Mouse (Mus musculus): ENCODE results near the gene Slc25a33. TPM values are rescaled to one million over a fixed set of nuclear protein-coding genes. Genes with fewer than 3 reads are reported as not detected.
"Not testable (repeated sequence)": the region's sequence is repeated elsewhere in the genome, so short reads cannot be mapped to it uniquely, and the experiment has no call there.

The Slc25a33 gene
- polyA plus RNA-seq (2015; fragmentation: Nextera tagmentation; extraction: Ambion mirVana): 10.6 and 11.6 TPM in 2 replicates

- Histone ChIP-seq H3K9ac (peak within 1 kb of the TSS; percentile 61), H3K9me3 (replicated peaks) (no peaks in the 10 kb centered on the region), H3K27ac (replicated peaks) (peak within 1 kb of the TSS; percentile 61), H3K36me3 (replicated peaks) (no peaks in the 10 kb centered on the region), H3K4me2 (peak within 1 kb of the TSS; percentile 92), H3K4me1 (replicated peaks) (peaks cover 32% of the 10 kb centered on the region), H3K27me3 (peaks cover 37% of the 10 kb centered on the region), H3K4me3 (replicated peaks) (peak within 1 kb of the TSS; percentile 63)
- ATAC-seq (ENCODE audit: insufficient read depth): peak; percentile 92
- WGBS (ENCODE audit: insufficient replicate concordance): under 1% methylated on average over 51 of the region's 51 CpGs
Observed at GRCm38 (mm10) chr4:149774094-149774470, at the start of gene Slc25a33. Slc25a33 (minus strand) TSS chr4:149774277.

DNA sequence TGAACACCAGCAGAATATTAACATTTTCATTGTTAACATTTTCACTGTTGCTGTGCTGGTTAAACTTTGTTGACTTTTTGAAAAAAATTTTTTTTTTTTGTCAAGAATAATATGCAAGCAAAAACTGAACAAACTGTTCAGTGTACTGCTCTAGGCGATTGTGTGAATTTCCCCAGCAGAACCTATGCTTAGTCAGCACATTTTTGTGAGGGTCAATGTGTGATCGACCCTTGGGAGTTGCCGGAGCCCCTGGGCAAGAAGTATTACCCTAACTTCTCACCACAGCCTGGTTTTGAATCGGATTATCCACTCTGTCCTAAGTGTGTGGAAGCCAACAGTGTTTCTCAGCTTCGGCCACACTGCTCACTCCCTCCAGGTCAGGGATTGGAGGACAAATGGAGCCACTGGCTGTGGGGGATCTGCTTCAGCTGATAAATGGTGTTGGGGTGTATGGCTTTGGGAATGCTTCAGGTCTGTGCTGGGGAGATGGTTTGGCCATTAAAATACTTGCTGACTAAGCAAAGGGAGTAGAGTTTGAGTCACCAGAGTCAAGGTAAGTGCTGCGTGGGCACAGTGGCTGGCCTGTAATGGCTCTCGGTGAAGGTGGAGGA is 48.6 kb upstream of the Slc25a33 start:
- no peak overlapping the region for H3K9ac ChIP-seq
- H3K9me3 ChIP-seq (replicated peaks): no peaks in the 10 kb centered on the region
- no peaks in the 10 kb centered on the region for H3K4me1 ChIP-seq (replicated peaks)
- no peaks in the 10 kb centered on the region for H3K27me3 ChIP-seq
- H3K27ac ChIP-seq (replicated peaks): no peak overlapping the region
- no peak for ATAC-seq (ENCODE audit: insufficient read depth)
- no peaks in the 10 kb centered on the region for H3K36me3 ChIP-seq (replicated peaks)
- 49% methylated on average over 7 of the region's 7 CpGs for WGBS (ENCODE audit: insufficient replicate concordance)
- no peak overlapping the region for H3K4me3 ChIP-seq (replicated peaks)
- H3K4me2 ChIP-seq: no peak overlapping the region

DNA sequence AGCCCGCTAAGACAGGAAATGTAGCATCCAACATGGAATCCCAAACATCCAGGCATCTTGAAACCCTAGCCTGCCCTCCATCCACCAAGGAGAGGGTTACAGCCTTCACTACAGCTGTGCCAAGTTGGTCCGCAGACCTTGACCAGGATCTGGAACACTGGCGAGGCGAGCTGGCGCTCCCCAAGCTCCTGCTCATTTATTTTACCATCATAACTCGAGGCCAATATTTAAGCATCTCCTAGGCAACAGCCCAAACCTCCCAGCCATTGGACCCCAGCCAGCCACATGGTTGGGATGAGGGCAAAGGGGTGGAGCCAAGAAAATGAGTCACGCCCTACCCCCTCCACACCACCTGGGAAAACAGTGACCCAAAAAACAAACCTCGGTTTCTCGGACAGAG is 48.0 kb upstream of the Slc25a33 start:
- Histone ChIP-seq H3K36me3 (replicated peaks) (no peaks in the 10 kb centered on the region), H3K9ac (no peak overlapping the region), H3K27ac (replicated peaks) (no peak overlapping the region), H3K4me1 (replicated peaks) (no peaks in the 10 kb centered on the region), H3K27me3 (no peaks in the 10 kb centered on the region), H3K9me3 (replicated peaks) (no peaks in the 10 kb centered on the region), H3K4me3 (replicated peaks) (no peak overlapping the region), H3K4me2 (no peak overlapping the region)
- 54% methylated on average over 9 of the region's 9 CpGs for WGBS (ENCODE audit: insufficient replicate concordance)
- no peak for ATAC-seq (ENCODE audit: insufficient read depth)

GRCm38 (mm10) chr4:149820569-149820968 is 46.5 kb upstream of the Slc25a33 start:
- Histone ChIP-seq H3K4me3 (replicated peaks) (no peak overlapping the region), H3K4me2 (no peak overlapping the region), H3K27ac (replicated peaks) (no peak overlapping the region), H3K4me1 (replicated peaks) (no peaks in the 10 kb centered on the region), H3K9ac (no peak overlapping the region), H3K36me3 (replicated peaks) (no peaks in the 10 kb centered on the region), H3K9me3 (replicated peaks) (no peaks in the 10 kb centered on the region), H3K27me3 (no peaks in the 10 kb centered on the region)
- WGBS (ENCODE audit: insufficient replicate concordance): 26% methylated on average over 6 of the region's 6 CpGs
- ATAC-seq (ENCODE audit: insufficient read depth): no peak

DNA sequence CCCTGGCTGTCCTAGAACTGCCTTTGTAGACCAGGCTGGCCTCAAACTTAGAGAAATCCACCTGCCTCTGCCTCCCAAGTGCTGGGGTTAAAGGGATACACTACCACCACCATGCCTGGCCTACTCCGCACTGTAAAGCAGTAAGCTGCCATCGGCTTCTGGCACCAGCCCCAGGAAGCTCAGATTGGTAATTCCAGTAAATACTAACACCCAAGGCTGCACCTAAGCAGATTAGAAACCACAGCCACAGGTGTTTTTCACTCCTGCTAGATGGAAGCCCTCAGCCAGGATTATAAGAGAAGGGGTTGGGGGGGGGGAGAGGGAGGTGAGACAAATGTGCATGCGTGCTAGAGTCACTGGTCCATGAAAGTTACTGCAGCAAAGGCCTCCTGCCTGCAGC is 45.1 kb upstream of the Slc25a33 start:
- H3K4me3 ChIP-seq (replicated peaks): no peak overlapping the region
- no peaks in the 10 kb centered on the region for H3K36me3 ChIP-seq (replicated peaks)
- no peak for ATAC-seq (ENCODE audit: insufficient read depth)
- H3K4me2 ChIP-seq: no peak overlapping the region
- no peaks in the 10 kb centered on the region for H3K4me1 ChIP-seq (replicated peaks)
- H3K9ac ChIP-seq: no peak overlapping the region
- WGBS (ENCODE audit: insufficient replicate concordance): 59% methylated on average over 3 of the region's 3 CpGs
- H3K27me3 ChIP-seq: no peaks in the 10 kb centered on the region
- no peak overlapping the region for H3K27ac ChIP-seq (replicated peaks)
- no peaks in the 10 kb centered on the region for H3K9me3 ChIP-seq (replicated peaks)

DNA sequence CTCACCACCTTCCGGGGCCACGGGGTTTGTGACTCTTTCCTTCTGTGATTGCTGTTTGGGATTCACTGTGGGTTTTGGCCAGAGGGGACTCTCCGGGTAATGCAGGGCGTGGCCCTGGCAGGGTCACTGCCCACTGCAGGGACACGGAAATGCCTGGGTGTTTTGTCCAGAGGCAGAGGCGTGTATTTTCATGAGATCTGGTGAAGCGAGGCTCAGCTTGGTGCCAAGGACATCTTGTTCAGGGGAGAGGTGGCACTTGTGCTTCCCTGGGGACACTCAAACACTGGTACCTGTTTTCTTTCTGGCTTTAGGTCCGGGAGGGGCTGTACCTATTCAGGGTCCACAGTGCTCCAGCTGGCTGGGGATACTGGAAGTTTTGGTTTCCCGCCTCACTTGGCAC is 42.5 kb upstream of the Slc25a33 start:
- H3K4me1 ChIP-seq (replicated peaks): no peaks in the 10 kb centered on the region

DNA sequence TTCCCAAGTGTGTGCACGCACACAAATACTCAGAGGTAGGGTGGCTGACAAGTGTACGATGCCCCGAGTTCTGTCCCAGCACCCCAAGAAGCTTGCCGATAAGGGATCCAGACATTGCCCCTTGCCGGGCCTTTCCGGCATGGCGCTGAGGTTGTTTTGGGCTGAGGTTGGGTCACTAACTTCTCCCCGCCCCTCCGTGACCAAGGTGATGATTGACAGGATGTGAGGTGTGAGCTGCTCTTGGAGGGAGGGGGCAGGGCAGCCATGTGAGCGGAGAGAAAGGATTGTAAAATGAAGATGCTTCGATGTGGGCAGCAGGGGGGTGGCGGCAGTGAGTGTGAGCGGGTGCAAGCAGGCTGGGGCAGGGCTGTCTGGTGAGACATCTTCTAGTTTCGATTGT is 41.5 kb upstream of the Slc25a33 start:
- Histone ChIP-seq H3K27me3 (peaks cover 2% of the 10 kb centered on the region), H3K9me3 (replicated peaks) (no peaks in the 10 kb centered on the region), H3K9ac (no peak overlapping the region), H3K4me2 (no peak overlapping the region), H3K4me1 (replicated peaks) (no peaks in the 10 kb centered on the region), H3K4me3 (replicated peaks) (no peak overlapping the region), H3K36me3 (replicated peaks) (no peaks in the 10 kb centered on the region), H3K27ac (replicated peaks) (no peak overlapping the region)
- ATAC-seq (ENCODE audit: insufficient read depth): no peak
- WGBS (ENCODE audit: insufficient replicate concordance): 74% methylated on average over 14 of the region's 14 CpGs

More for the DNA sequence above, 42.5 kb upstream of the Slc25a33 start:
- ATAC-seq (ENCODE audit: insufficient read depth): no peak
- Histone ChIP-seq H3K27me3 (no peaks in the 10 kb centered on the region; the same call in 1 of the 2 replicates), H3K9ac (no peak overlapping the region), H3K9me3 (replicated peaks) (no peaks in the 10 kb centered on the region), H3K36me3 (replicated peaks) (no peaks in the 10 kb centered on the region), H3K4me2 (no peak overlapping the region), H3K4me3 (replicated peaks) (no peak overlapping the region), H3K27ac (replicated peaks) (no peak overlapping the region)
- 66% methylated on average over 9 of the region's 9 CpGs for WGBS (ENCODE audit: insufficient replicate concordance)

GRCm38 (mm10) chr4:149813409-149814184 is 39.5 kb upstream of the Slc25a33 start:
- Histone ChIP-seq H3K4me2 (no peak overlapping the region), H3K4me3 (replicated peaks) (no peak overlapping the region), H3K27ac (replicated peaks) (no peak overlapping the region), H3K27me3 (peaks cover 21% of the 10 kb centered on the region), H3K4me1 (replicated peaks) (no peaks in the 10 kb centered on the region), H3K9ac (no peak overlapping the region), H3K9me3 (replicated peaks) (no peaks in the 10 kb centered on the region), H3K36me3 (replicated peaks) (no peaks in the 10 kb centered on the region)
- no peak for ATAC-seq (ENCODE audit: insufficient read depth)
- WGBS (ENCODE audit: insufficient replicate concordance): 45% methylated on average over 14 of the region's 14 CpGs

- peaks cover 30% of the 10 kb centered on the region for H3K27me3 ChIP-seq
- not testable (repeated sequence) for H3K27ac ChIP-seq (replicated peaks); ATAC-seq (ENCODE audit: insufficient read depth); H3K9ac ChIP-seq; H3K36me3 ChIP-seq (replicated peaks); H3K4me2 ChIP-seq; H3K9me3 ChIP-seq (replicated peaks); H3K4me1 ChIP-seq (replicated peaks); H3K4me3 ChIP-seq (replicated peaks)
Observed at GRCm38 (mm10) chr4:149810372-149810771, 36.3 kb upstream of the Slc25a33 start.

DNA sequence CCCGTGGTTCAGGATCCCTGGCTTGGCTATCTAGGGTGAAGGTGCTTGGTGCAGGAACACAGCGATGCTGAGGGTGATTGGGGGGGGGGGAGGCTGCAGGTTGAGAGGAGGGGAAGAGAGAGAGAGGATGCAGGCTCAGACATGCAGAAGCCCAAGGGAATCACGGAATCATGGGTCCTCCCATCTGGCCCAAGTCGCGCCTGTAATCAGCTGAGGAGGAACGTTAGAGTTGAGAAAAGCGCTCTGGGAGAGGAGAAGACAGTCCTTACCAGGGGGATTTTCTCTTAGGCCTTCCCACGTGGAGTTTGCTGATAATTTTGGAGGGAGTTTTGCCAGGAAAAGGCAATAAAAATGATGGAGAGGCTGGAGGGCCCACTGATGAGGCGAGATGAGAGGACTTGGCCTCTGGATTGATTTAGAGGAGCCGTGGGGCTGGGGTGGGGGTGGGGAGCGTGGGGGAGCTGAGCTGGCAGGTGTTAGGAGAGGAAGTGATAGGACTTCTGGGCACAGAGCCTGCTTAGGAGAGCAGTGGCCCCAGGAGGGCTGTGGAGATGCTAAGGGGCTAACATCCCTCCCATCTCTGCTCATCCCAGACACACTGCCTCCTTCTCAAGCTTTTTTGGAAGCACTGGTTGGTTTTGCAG is 34.6 kb upstream of the Slc25a33 start:
- no peaks in the 10 kb centered on the region for H3K9me3 ChIP-seq (replicated peaks)
- no peak for ATAC-seq (ENCODE audit: insufficient read depth)
- 32% methylated on average over 11 of the region's 11 CpGs for WGBS (ENCODE audit: insufficient replicate concordance)

DNA sequence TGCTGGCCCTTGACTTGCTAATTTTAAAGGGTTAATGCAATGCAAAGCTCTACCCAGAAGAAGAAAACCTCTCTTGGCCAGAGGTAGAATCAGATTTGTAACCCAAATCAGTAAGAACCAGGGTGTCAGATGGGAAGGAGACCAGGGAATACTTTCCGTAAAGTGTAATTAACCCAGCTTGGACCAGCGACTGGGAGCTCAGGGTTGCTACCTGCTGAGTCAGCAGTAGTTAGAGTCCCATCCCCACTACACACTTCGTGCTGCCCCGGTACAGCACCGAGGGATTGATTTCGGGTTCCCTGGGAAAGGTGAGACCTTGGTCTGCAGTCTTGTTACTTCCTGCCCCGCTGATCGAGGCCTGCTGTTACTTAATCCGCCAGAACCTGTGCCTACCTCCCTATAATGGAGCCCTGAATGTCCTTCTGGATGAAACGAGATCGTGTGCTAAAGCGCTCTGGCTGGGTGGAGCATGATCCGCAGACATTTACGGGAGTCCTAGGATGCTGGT is 34.0 kb upstream of the Slc25a33 start:
- Histone ChIP-seq H3K9ac (no peak overlapping the region), H3K36me3 (replicated peaks) (no peaks in the 10 kb centered on the region), H3K27me3 (peaks cover 30% of the 10 kb centered on the region), H3K4me3 (replicated peaks) (no peak overlapping the region), H3K4me1 (replicated peaks) (no peaks in the 10 kb centered on the region), H3K9me3 (replicated peaks) (no peaks in the 10 kb centered on the region), H3K4me2 (no peak overlapping the region), H3K27ac (replicated peaks) (no peak overlapping the region)
- no peak for ATAC-seq (ENCODE audit: insufficient read depth)
- 35% methylated on average over 14 of the region's 14 CpGs for WGBS (ENCODE audit: insufficient replicate concordance)

More for the DNA sequence above, 34.6 kb upstream of the Slc25a33 start:
- Histone ChIP-seq H3K4me1 (replicated peaks) (no peaks in the 10 kb centered on the region), H3K36me3 (replicated peaks) (no peaks in the 10 kb centered on the region), H3K4me3 (replicated peaks) (no peak overlapping the region), H3K9ac (no peak overlapping the region), H3K4me2 (no peak overlapping the region), H3K27me3 (peaks cover 30% of the 10 kb centered on the region), H3K27ac (replicated peaks) (no peak overlapping the region)

Data from liver, embryonic 15.5 days (tissue).